Mouse (Mus musculus): ENCODE data around the gene Them7.
A peak's percentile ranks its signal among the peaks of the same experiment; 100 is the strongest.

The Them7 gene

GRCm38 (mm10) chr2:105375705-105376104 lies 151.6 kb downstream of the Them7 start:
- DNase-seq (ENCODE audit: low spot score in 2 of 2), result no peak

GRCm38 (mm10) chr2:105379682-105380081 lies 155.6 kb downstream of the Them7 start:
- DNase-seq (ENCODE audit: low spot score in 2 of 2), result no peak

GRCm38 (mm10) chr2:105380757-105381319 lies 156.7 kb downstream of the Them7 start:
- DNase-seq (ENCODE audit: low spot score in 2 of 2), result no peak

- peak in 1 of 2 experiments; percentile 37 for DNase-seq (ENCODE audit: low spot score in 2 of 2)
These were observed 158.9 kb downstream of the Them7 start for GRCm38 (mm10) chr2:105383063-105383462.

GRCm38 (mm10) chr2:105384998-105385397 lies 160.9 kb downstream of the Them7 start:
- DNase-seq (ENCODE audit: low spot score in 2 of 2), result no peak

GRCm38 (mm10) chr2:105386418-105386817 lies 162.3 kb downstream of the Them7 start:
- no peak for DNase-seq (ENCODE audit: low spot score in 2 of 2)

- DNase-seq (ENCODE audit: low spot score in 2 of 2), result no peak
These were observed 165.1 kb downstream of the Them7 start for GRCm38 (mm10) chr2:105389007-105389890.

- DNase-seq (ENCODE audit: low spot score in 2 of 2), result no peak
These were observed 166.7 kb downstream of the Them7 start for GRCm38 (mm10) chr2:105390653-105391413.

- DNase-seq (ENCODE audit: low spot score in 2 of 2), result no peak
These were observed 167.3 kb downstream of the Them7 start for GRCm38 (mm10) chr2:105391414-105391784.

GRCm38 (mm10) chr2:105392514-105392913 lies 168.4 kb downstream of the Them7 start:
- no peak for DNase-seq (ENCODE audit: low spot score in 2 of 2)

- DNase-seq (ENCODE audit: low spot score in 2 of 2), result no peak
These were observed 170.3 kb downstream of the Them7 start for GRCm38 (mm10) chr2:105394375-105394774.

- DNase-seq (ENCODE audit: low spot score in 2 of 2), result no peak
These were observed 171.9 kb downstream of the Them7 start for GRCm38 (mm10) chr2:105396066-105396465.

GRCm38 (mm10) chr2:105397446-105398211 lies 173.5 kb downstream of the Them7 start:
- DNase-seq (ENCODE audit: low spot score in 2 of 2), result no peak

- no peak for DNase-seq (ENCODE audit: low spot score in 2 of 2)
These were observed 174.5 kb downstream of the Them7 start for GRCm38 (mm10) chr2:105398636-105399084.

- peak in 1 of 2 experiments; percentile 23 for DNase-seq (ENCODE audit: low spot score in 2 of 2)
These were observed 175.2 kb downstream of the Them7 start, which contains the start of gene Rcn1 for GRCm38 (mm10) chr2:105399085-105399891. Gene Rcn1, minus strand, starts transcription at chr2:105399319.

- no peak for DNase-seq (ENCODE audit: low spot score in 2 of 2)
These were observed 176.4 kb downstream of the Them7 start for GRCm38 (mm10) chr2:105400558-105400957.

GRCm38 (mm10) chr2:105402180-105402579 lies 178.1 kb downstream of the Them7 start:
- no peak for DNase-seq (ENCODE audit: low spot score in 2 of 2)

- no peak for DNase-seq (ENCODE audit: low spot score in 2 of 2)
These were observed 184.4 kb downstream of the Them7 start for GRCm38 (mm10) chr2:105408511-105408910.

GRCm38 (mm10) chr2:105409253-105409652 lies 185.1 kb downstream of the Them7 start:
- no peak for DNase-seq (ENCODE audit: low spot score in 2 of 2)

GRCm38 (mm10) chr2:105414309-105414708 lies 190.2 kb downstream of the Them7 start:
- DNase-seq (ENCODE audit: low spot score in 2 of 2), result no peak

Data from left cerebral cortex, adult 9 months (tissue).